Mouse (Mus musculus): ENCODE measurements around the gene Lamb2. TPM values are rescaled to one million over a fixed set of nuclear protein-coding genes. Genes with fewer than 3 reads are reported as not detected.

The Lamb2 gene
- polyA plus RNA-seq, 1 experiment from 2014 or later: 8.3 TPM

- peak overlapping the region; percentile 74 for H3K4me2 ChIP-seq (ENCODE audit: low read depth, low read length)
- peaks cover 8% of the 10 kb centered on the region for H3K36me3 ChIP-seq (ENCODE audit: control insufficient read depth, insufficient read depth, low read length)
- WGBS: 44% methylated on average over 21 of the region's 21 CpGs
- H3K9me3 ChIP-seq (ENCODE audit: control insufficient read depth, low read length): no peaks in the 10 kb centered on the region
- peak overlapping the region; percentile 39 for H3K9ac ChIP-seq (replicated peaks; ENCODE audit: low read depth, low read length)
- peak overlapping the region; percentile 82 for H3K27ac ChIP-seq (ENCODE audit: low read depth, low read length)
- H3K4me3 ChIP-seq (ENCODE audit: low read depth, low read length): peak overlapping the region; percentile 63; the same call in 1 of the 2 replicates
- peaks cover 35% of the 10 kb centered on the region for H3K4me1 ChIP-seq (ENCODE audit: control insufficient read depth, insufficient read depth, low read length)
- no peaks in the 10 kb centered on the region for H3K27me3 ChIP-seq (ENCODE audit: control insufficient read depth, insufficient read depth, low read length)
- ATAC-seq (ENCODE audit: low read depth): peak; percentile 61
Measured at GRCm38 (mm10) chr9:108450292-108451169, 29.0 kb upstream of the Lamb2 start.

GRCm38 (mm10) chr9:108451170-108451493 lies 28.4 kb upstream of the Lamb2 start:
- ATAC-seq (ENCODE audit: low read depth): no peak
- 69% methylated on average over 6 of the region's 6 CpGs for WGBS
- Histone ChIP-seq H3K27ac (ENCODE audit: low read depth, low read length) (peak overlapping the region; percentile 82), H3K27me3 (ENCODE audit: control insufficient read depth, insufficient read depth, low read length) (no peaks in the 10 kb centered on the region), H3K4me3 (ENCODE audit: low read depth, low read length) (peak overlapping the region; percentile 63), H3K9ac (replicated peaks; ENCODE audit: low read depth, low read length) (peak overlapping the region; percentile 39), H3K36me3 (ENCODE audit: control insufficient read depth, insufficient read depth, low read length) (peaks cover 8% of the 10 kb centered on the region), H3K9me3 (ENCODE audit: control insufficient read depth, low read length) (no peaks in the 10 kb centered on the region), H3K4me1 (ENCODE audit: control insufficient read depth, insufficient read depth, low read length) (peaks cover 35% of the 10 kb centered on the region), H3K4me2 (ENCODE audit: low read depth, low read length) (peak overlapping the region; percentile 74)

GRCm38 (mm10) chr9:108451519-108452160 lies 27.9 kb upstream of the Lamb2 start:
- Histone ChIP-seq H3K4me2 (ENCODE audit: low read depth, low read length) (peak overlapping the region; percentile 74), H3K9ac (replicated peaks; ENCODE audit: low read depth, low read length) (peak overlapping the region; percentile 78), H3K9me3 (ENCODE audit: control insufficient read depth, low read length) (no peaks in the 10 kb centered on the region), H3K27me3 (ENCODE audit: control insufficient read depth, insufficient read depth, low read length) (no peaks in the 10 kb centered on the region), H3K36me3 (ENCODE audit: control insufficient read depth, insufficient read depth, low read length) (peaks cover 8% of the 10 kb centered on the region), H3K4me1 (ENCODE audit: control insufficient read depth, insufficient read depth, low read length) (peaks cover 35% of the 10 kb centered on the region), H3K27ac (ENCODE audit: low read depth, low read length) (peak overlapping the region; percentile 82), H3K4me3 (ENCODE audit: low read depth, low read length) (peak overlapping the region; percentile 63)
- no peak for ATAC-seq (ENCODE audit: low read depth)
- WGBS: 50% methylated on average over 6 of the region's 6 CpGs

GRCm38 (mm10) chr9:108452291-108452906 lies 27.1 kb upstream of the Lamb2 start:
- Histone ChIP-seq H3K36me3 (ENCODE audit: control insufficient read depth, insufficient read depth, low read length) (peaks cover 8% of the 10 kb centered on the region), H3K9me3 (ENCODE audit: control insufficient read depth, low read length) (no peaks in the 10 kb centered on the region), H3K27ac (ENCODE audit: low read depth, low read length) (peak overlapping the region; percentile 75), H3K9ac (replicated peaks; ENCODE audit: low read depth, low read length) (peak overlapping the region; percentile 78), H3K4me1 (ENCODE audit: control insufficient read depth, insufficient read depth, low read length) (peaks cover 35% of the 10 kb centered on the region), H3K4me2 (ENCODE audit: low read depth, low read length) (peak overlapping the region; percentile 74), H3K27me3 (ENCODE audit: control insufficient read depth, insufficient read depth, low read length) (no peaks in the 10 kb centered on the region), H3K4me3 (ENCODE audit: low read depth, low read length) (peak overlapping the region; percentile 63)
- under 1% methylated on average over 40 of the region's 40 CpGs for WGBS
- ATAC-seq (ENCODE audit: low read depth): peak; percentile 87

- H3K4me1 ChIP-seq (ENCODE audit: control insufficient read depth, insufficient read depth, low read length): peaks cover 35% of the 10 kb centered on the region
- no peak; the same call in 1 of the 2 replicates for ATAC-seq (ENCODE audit: low read depth)
- WGBS: 46% methylated on average over 6 of the region's 6 CpGs
Measured at GRCm38 (mm10) chr9:108452911-108453310, 26.6 kb upstream of the Lamb2 start.

GRCm38 (mm10) chr9:108453458-108453857 lies 26.1 kb upstream of the Lamb2 start:
- Histone ChIP-seq H3K9ac (replicated peaks; ENCODE audit: low read depth, low read length) (no peak overlapping the region; the same call in 1 of the 2 replicates), H3K4me3 (ENCODE audit: low read depth, low read length) (no peak overlapping the region)

More at GRCm38 (mm10) chr9:108452911-108453310, 26.6 kb upstream of the Lamb2 start:
- Histone ChIP-seq H3K9me3 (ENCODE audit: control insufficient read depth, low read length) (no peaks in the 10 kb centered on the region), H3K27ac (ENCODE audit: low read depth, low read length) (peak overlapping the region; percentile 75), H3K9ac (replicated peaks; ENCODE audit: low read depth, low read length) (peak overlapping the region; percentile 78), H3K4me2 (ENCODE audit: low read depth, low read length) (peak overlapping the region; percentile 74), H3K4me3 (ENCODE audit: low read depth, low read length) (peak overlapping the region; percentile 63), H3K36me3 (ENCODE audit: control insufficient read depth, insufficient read depth, low read length) (peaks cover 4% of the 10 kb centered on the region; the same call in 1 of the 2 replicates), H3K27me3 (ENCODE audit: control insufficient read depth, insufficient read depth, low read length) (no peaks in the 10 kb centered on the region)

DNA sequence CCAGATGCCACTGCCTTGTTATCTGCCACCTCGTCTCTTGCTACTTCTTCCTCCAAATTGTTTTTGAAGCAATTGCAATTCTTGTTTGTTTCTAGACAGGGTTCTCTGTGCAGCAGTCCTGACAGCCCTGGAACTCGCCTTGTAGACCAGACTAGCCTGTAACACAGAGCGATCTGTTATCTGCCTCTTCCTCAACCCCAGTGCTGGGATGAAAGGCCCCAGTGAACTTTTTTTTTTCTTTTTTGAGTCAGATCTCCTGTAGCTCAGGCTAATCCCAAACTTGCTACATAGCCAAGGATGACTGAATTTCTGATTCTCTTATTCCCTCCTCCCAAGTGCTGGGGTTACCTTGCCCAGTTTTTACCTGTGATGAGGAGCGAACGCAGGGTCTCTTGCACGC lies 25.1 kb upstream of the Lamb2 start:
- ATAC-seq (ENCODE audit: low read depth): no peak
- no peaks in the 10 kb centered on the region for H3K9me3 ChIP-seq (ENCODE audit: control insufficient read depth, low read length)
- H3K4me2 ChIP-seq (ENCODE audit: low read depth, low read length): no peak overlapping the region
- no peak overlapping the region for H3K27ac ChIP-seq (ENCODE audit: low read depth, low read length)
- peaks cover 30% of the 10 kb centered on the region for H3K4me1 ChIP-seq (ENCODE audit: control insufficient read depth, insufficient read depth, low read length)
- H3K27me3 ChIP-seq (ENCODE audit: control insufficient read depth, insufficient read depth, low read length): no peaks in the 10 kb centered on the region
- no peaks in the 10 kb centered on the region for H3K36me3 ChIP-seq (ENCODE audit: control insufficient read depth, insufficient read depth, low read length)
- no peak overlapping the region for H3K9ac ChIP-seq (replicated peaks; ENCODE audit: low read depth, low read length)
- WGBS: 87% methylated on average over 6 of the region's 6 CpGs
- H3K4me3 ChIP-seq (ENCODE audit: low read depth, low read length): no peak overlapping the region

More at GRCm38 (mm10) chr9:108453458-108453857, 26.1 kb upstream of the Lamb2 start:
- no peak for ATAC-seq (ENCODE audit: low read depth)
- Histone ChIP-seq H3K36me3 (ENCODE audit: control insufficient read depth, insufficient read depth, low read length) (no peaks in the 10 kb centered on the region), H3K4me2 (ENCODE audit: low read depth, low read length) (peak overlapping the region; percentile 74; the same call in 1 of the 2 replicates), H3K27ac (ENCODE audit: low read depth, low read length) (peak overlapping the region; percentile 75; the same call in 1 of the 2 replicates), H3K27me3 (ENCODE audit: control insufficient read depth, insufficient read depth, low read length) (no peaks in the 10 kb centered on the region), H3K9me3 (ENCODE audit: control insufficient read depth, low read length) (no peaks in the 10 kb centered on the region), H3K4me1 (ENCODE audit: control insufficient read depth, insufficient read depth, low read length) (peaks cover 35% of the 10 kb centered on the region)
- 87% methylated on average over 4 of the region's 4 CpGs for WGBS

GRCm38 (mm10) chr9:108455747-108456571 lies 23.6 kb upstream of the Lamb2 start:
- H3K9me3 ChIP-seq (ENCODE audit: control insufficient read depth, low read length): no peaks in the 10 kb centered on the region
- no peaks in the 10 kb centered on the region for H3K27me3 ChIP-seq (ENCODE audit: control insufficient read depth, insufficient read depth, low read length)
- ATAC-seq (ENCODE audit: low read depth): no peak
- no peak overlapping the region for H3K9ac ChIP-seq (replicated peaks; ENCODE audit: low read depth, low read length)
- H3K36me3 ChIP-seq (ENCODE audit: control insufficient read depth, insufficient read depth, low read length): no peaks in the 10 kb centered on the region
- H3K27ac ChIP-seq (ENCODE audit: low read depth, low read length): no peak overlapping the region
- WGBS: 83% methylated on average over 12 of the region's 12 CpGs
- peaks cover 14% of the 10 kb centered on the region for H3K4me1 ChIP-seq (ENCODE audit: control insufficient read depth, insufficient read depth, low read length)
- no peak overlapping the region for H3K4me3 ChIP-seq (ENCODE audit: low read depth, low read length)
- no peak overlapping the region for H3K4me2 ChIP-seq (ENCODE audit: low read depth, low read length)
